Mouse (Mus musculus): ENCODE data around the gene Tprn. TPM values are rescaled to one million over a fixed set of nuclear protein-coding genes. Genes with fewer than 3 reads are reported as not detected.

The Tprn gene
- 18.4 and 28.7 TPM in 2 replicates for polyA plus RNA-seq (2012; rRNA removed; ENCODE audit: low replicate concordance)

GRCm38 (mm10) chr2:25262291-25262767 is at the start of gene Tprn:
TSS of gene Tprn (plus strand) at chr2:25262618.

GRCm38 (mm10) chr2:25214444-25214843 is 48.0 kb upstream of the Tprn start, which contains the start of gene Stpg3:
TSS of gene Stpg3 (minus strand) at chr2:25214637.

GRCm38 (mm10) chr2:25218445-25218844 is 44.0 kb upstream of the Tprn start, which contains the start of gene Fam166a:
TSS of gene Fam166a (plus strand) at chr2:25218745.

GRCm38 (mm10) chr2:25224492-25224765 is 38.0 kb upstream of the Tprn start, which contains the start of gene Tubb4b:
TSS of gene Tubb4b (minus strand) at chr2:25224702.

GRCm38 (mm10) chr2:25234050-25234449 is 28.4 kb upstream of the Tprn start, which contains the start of gene Slc34a3:
TSS of gene Slc34a3 (minus strand) at chr2:25234364.

GRCm38 (mm10) chr2:25236614-25237013 is 25.8 kb upstream of the Tprn start, which contains the start of gene Rnf224:
TSS of gene Rnf224 (minus strand) at chr2:25236787.

GRCm38 (mm10) chr2:25242101-25242506 is 20.3 kb upstream of the Tprn start, which contains the start of the genes Rnf208 and Cysrt1:
TSS of gene Rnf208 (plus strand) at chr2:25242255.
TSS of gene Cysrt1 (minus strand) at chr2:25242452.

GRCm38 (mm10) chr2:25246183-25247072 is 16.0 kb upstream of the Tprn start, which contains the start of gene AL732309.1:
TSS of gene AL732309.1 (minus strand) at chr2:25246863.

GRCm38 (mm10) chr2:25255284-25255779 is 7.1 kb upstream of the Tprn start, which contains the start of gene Tmem203:
TSS of gene Tmem203 (plus strand) at chr2:25255439.

GRCm38 (mm10) chr2:25271827-25272511 is 9.6 kb downstream of the Tprn start, which contains the start of the genes Ssna1 and Anapc2:
TSS of gene Ssna1 (minus strand) at chr2:25272438.
TSS of gene Anapc2 (plus strand) at chr2:25272478.

GRCm38 (mm10) chr2:25287927-25288649 is 25.7 kb downstream of the Tprn start, which contains the start of gene Tmem210:
TSS of gene Tmem210 (plus strand) at chr2:25288145.

GRCm38 (mm10) chr2:25289651-25290050 is 27.2 kb downstream of the Tprn start, which contains the start of gene Lrrc26:
TSS of gene Lrrc26 (plus strand) at chr2:25289915.

GRCm38 (mm10) chr2:25318971-25319773 is 56.8 kb downstream of the Tprn start, which contains the start of gene Grin1:
TSS of gene Grin1 (minus strand) at chr2:25319187.

Other genes starting within 250 kb of the Tprn start
- 113 and 165 TPM in 2 replicates for gene Nsmf, start 208.3 kb upstream of the Tprn start, polyA plus RNA-seq (2012; rRNA removed; ENCODE audit: low replicate concordance)
- gene Entpd8, start 182.3 kb upstream of the Tprn start, polyA plus RNA-seq (2012; rRNA removed; ENCODE audit: low replicate concordance), result 0.11 and 0.26 TPM in 2 replicates
- gene Noxa1, start 167.5 kb upstream of the Tprn start, polyA plus RNA-seq (2012; rRNA removed; ENCODE audit: low replicate concordance), result 0.07 and 0.16 TPM in 2 replicates
- 15.2 and 32.0 TPM in 2 replicates for gene Nrarp, start 81.9 kb upstream of the Tprn start, polyA plus RNA-seq (2012; rRNA removed; ENCODE audit: low replicate concordance)
- 34.9 and 70.8 TPM in 2 replicates for gene Tor4a, start 65.7 kb upstream of the Tprn start, polyA plus RNA-seq (2012; rRNA removed; ENCODE audit: low replicate concordance)
- 51.7 and 97.1 TPM in 2 replicates for gene Nelfb, start 51.1 kb upstream of the Tprn start, polyA plus RNA-seq (2012; rRNA removed; ENCODE audit: low replicate concordance)
- 0.23 TPM in 1 of 2 replicates, not detected in the other for gene Stpg3, start 48.0 kb upstream of the Tprn start, polyA plus RNA-seq (2012; rRNA removed; ENCODE audit: low replicate concordance)
- 0.17 and 0.19 TPM in 2 replicates for gene Fam166a, start 43.9 kb upstream of the Tprn start, polyA plus RNA-seq (2012; rRNA removed; ENCODE audit: low replicate concordance)
- gene Tubb4b, start 37.9 kb upstream of the Tprn start, polyA plus RNA-seq (2012; rRNA removed; ENCODE audit: low replicate concordance), result 306 and 366 TPM in 2 replicates
- 0.04 and 0.06 TPM in 2 replicates for gene Slc34a3, start 28.3 kb upstream of the Tprn start, polyA plus RNA-seq (2012; rRNA removed; ENCODE audit: low replicate concordance)
- 0.19 and 0.24 TPM in 2 replicates for gene Rnf224, start 25.8 kb upstream of the Tprn start, polyA plus RNA-seq (2012; rRNA removed; ENCODE audit: low replicate concordance)
- 22.4 and 35.6 TPM in 2 replicates for gene Rnf208, start 20.4 kb upstream of the Tprn start, polyA plus RNA-seq (2012; rRNA removed; ENCODE audit: low replicate concordance)
- 20.7 and 26.5 TPM in 2 replicates for gene Cysrt1, start 20.2 kb upstream of the Tprn start, polyA plus RNA-seq (2012; rRNA removed; ENCODE audit: low replicate concordance)
- 28.2 and 30.4 TPM in 2 replicates for gene AL732309.1, start 15.8 kb upstream of the Tprn start, polyA plus RNA-seq (2012; rRNA removed; ENCODE audit: low replicate concordance)
- 52.0 and 81.2 TPM in 2 replicates for gene Tmem203, start 7.2 kb upstream of the Tprn start, polyA plus RNA-seq (2012; rRNA removed; ENCODE audit: low replicate concordance)
- 54.2 and 69.4 TPM in 2 replicates for gene Ssna1, start 9.8 kb downstream of the Tprn start, polyA plus RNA-seq (2012; rRNA removed; ENCODE audit: low replicate concordance)
- gene Anapc2, start 9.9 kb downstream of the Tprn start, polyA plus RNA-seq (2012; rRNA removed; ENCODE audit: low replicate concordance), result 82.5 and 180 TPM in 2 replicates
- gene Tmem210, start 25.5 kb downstream of the Tprn start, polyA plus RNA-seq (2012; rRNA removed; ENCODE audit: low replicate concordance), result not detected in 2 replicates
- gene Lrrc26, start 27.3 kb downstream of the Tprn start, polyA plus RNA-seq (2012; rRNA removed; ENCODE audit: low replicate concordance), result 9.9 and 19.6 TPM in 2 replicates
- 0.19 and 0.41 TPM in 2 replicates for gene Grin1, start 56.6 kb downstream of the Tprn start, polyA plus RNA-seq (2012; rRNA removed; ENCODE audit: low replicate concordance)
- 11.8 and 12.5 TPM in 2 replicates for gene Man1b1, start 69.7 kb downstream of the Tprn start, polyA plus RNA-seq (2012; rRNA removed; ENCODE audit: low replicate concordance)
- gene Dpp7, start 93.7 kb downstream of the Tprn start, polyA plus RNA-seq (2012; rRNA removed; ENCODE audit: low replicate concordance), result 43.0 and 55.8 TPM in 2 replicates
- 43.6 and 71.9 TPM in 2 replicates for gene Uap1l1, start 103.1 kb downstream of the Tprn start, polyA plus RNA-seq (2012; rRNA removed; ENCODE audit: low replicate concordance)
- 0.86 and 3.4 TPM in 2 replicates for gene Sapcd2, start 109.7 kb downstream of the Tprn start, polyA plus RNA-seq (2012; rRNA removed; ENCODE audit: low replicate concordance)
- gene Entpd2, start 133.3 kb downstream of the Tprn start, polyA plus RNA-seq (2012; rRNA removed; ENCODE audit: low replicate concordance), result 48.9 and 63.5 TPM in 2 replicates
- gene Npdc1, start 136.7 kb downstream of the Tprn start, polyA plus RNA-seq (2012; rRNA removed; ENCODE audit: low replicate concordance), result 151 and 254 TPM in 2 replicates
- gene Fut7, start 160.6 kb downstream of the Tprn start, polyA plus RNA-seq (2012; rRNA removed; ENCODE audit: low replicate concordance), result 7.8 and 13.8 TPM in 2 replicates
- gene Abca2, start 166.1 kb downstream of the Tprn start, polyA plus RNA-seq (2012; rRNA removed; ENCODE audit: low replicate concordance), result 52.8 and 92.1 TPM in 2 replicates
- gene Clic3, start 194.2 kb downstream of the Tprn start, polyA plus RNA-seq (2012; rRNA removed; ENCODE audit: low replicate concordance), result 8.4 and 21.2 TPM in 2 replicates
- gene Paxx, start 198.5 kb downstream of the Tprn start, polyA plus RNA-seq (2012; rRNA removed; ENCODE audit: low replicate concordance), result 92.7 and 147 TPM in 2 replicates
- 4.8 and 6.6 TPM in 2 replicates for gene Ptgds, start 207.4 kb downstream of the Tprn start, polyA plus RNA-seq (2012; rRNA removed; ENCODE audit: low replicate concordance)
- not detected in 2 replicates for gene Lcn12, start 231.3 kb downstream of the Tprn start, polyA plus RNA-seq (2012; rRNA removed; ENCODE audit: low replicate concordance)
- gene Fbxw5, start 238.1 kb downstream of the Tprn start, polyA plus RNA-seq (2012; rRNA removed; ENCODE audit: low replicate concordance), result 19.9 and 31.9 TPM in 2 replicates
- 12.2 and 13.2 TPM in 2 replicates for gene C8g, start 239.1 kb downstream of the Tprn start, polyA plus RNA-seq (2012; rRNA removed; ENCODE audit: low replicate concordance)